Mouse (Mus musculus): Measurements from ENCODE around the gene Mrps5.
"Not testable (repeated sequence)": the region's sequence is repeated elsewhere in the genome, so short reads cannot be mapped to it uniquely, and the experiment has no call there.

Mrps5 gene

DNA sequence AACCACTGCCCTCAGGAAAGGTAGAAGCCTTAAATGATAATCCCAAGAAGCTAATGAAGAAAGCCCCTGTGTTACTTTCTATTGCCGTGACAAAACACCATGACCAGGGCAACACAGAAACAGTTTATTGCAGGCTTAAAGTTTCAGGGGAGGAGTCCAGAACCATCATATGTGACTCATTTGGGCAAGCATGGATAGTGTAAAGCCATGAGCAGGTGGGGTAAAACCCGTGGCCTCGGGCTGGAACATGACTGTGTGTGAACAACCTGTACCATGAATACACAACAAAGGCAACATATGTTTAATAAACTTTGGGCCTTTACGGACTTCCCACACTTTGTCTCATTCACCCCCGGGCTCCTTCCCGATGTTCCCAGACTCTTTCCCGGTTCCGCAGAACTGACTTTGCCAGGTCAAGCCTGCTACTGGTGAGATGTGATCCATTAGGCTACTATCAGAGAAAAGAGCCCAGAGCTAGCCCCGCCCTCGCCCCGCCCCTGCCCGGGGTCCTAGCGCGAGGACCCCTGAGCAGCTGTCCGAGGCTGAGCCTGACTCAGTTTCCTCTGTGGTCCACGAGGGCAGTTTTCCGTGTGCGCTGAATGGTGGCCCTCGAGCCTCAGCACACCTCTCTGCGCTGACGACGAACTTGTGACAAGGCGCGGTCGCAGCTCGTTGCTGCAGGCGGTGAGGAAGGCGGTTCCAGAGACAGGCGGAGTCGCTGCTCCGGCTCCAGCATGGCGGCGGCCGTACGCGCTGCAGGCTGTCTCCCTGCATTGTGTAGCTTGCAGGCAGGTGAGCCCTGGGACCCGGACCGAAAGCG, at the start of gene Mrps5, which contains the start of gene Zfp661:
Mrps5 (plus strand) TSS at position 529 of the 820 bp plus-strand sequence.
Zfp661 (minus strand) TSS at position 401 of the 820 bp plus-strand sequence.
- DNase-seq: peak; percentile 91

DNA sequence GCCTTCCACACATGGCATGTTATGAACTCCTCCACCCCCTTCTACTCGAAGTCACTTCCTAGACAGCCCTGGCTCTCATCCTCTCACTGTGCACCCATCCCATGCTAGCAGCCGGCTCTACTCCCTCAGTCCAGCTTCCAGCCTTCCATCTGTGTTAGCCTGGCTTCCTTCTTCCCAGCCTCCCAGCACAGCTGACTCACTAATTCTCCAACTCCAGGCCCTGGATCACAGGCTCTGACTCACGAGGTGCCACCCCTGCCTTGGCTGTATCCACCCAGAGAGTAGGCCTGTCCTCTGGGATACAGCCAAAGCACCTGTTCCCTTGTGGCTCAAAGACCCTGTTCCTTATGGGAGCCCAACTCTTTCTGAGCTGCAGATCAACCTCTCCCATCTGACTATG, 49.5 kb upstream of the Mrps5 start:
- no peak for DNase-seq

DNA sequence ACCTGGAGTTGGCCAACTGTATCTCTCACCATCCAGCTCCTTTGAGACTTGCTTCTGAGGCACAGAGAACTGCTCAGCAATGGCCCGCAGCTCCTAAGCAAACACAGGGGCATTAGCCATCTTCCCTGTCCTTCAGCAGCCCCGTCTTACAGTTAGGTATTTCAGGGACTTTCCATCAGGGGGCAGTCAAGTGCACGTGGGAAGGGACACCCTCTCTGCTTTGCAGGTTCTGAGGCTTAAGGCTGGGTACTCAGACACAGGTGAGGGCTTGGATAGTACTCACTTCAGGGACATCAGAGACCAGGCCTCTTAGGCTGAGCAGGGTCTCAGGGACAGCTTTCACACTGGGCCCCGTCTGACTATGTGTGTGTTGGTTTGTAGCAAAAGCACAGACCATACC, 47.5 kb upstream of the Mrps5 start:
- peak; percentile 50 for DNase-seq

DNA sequence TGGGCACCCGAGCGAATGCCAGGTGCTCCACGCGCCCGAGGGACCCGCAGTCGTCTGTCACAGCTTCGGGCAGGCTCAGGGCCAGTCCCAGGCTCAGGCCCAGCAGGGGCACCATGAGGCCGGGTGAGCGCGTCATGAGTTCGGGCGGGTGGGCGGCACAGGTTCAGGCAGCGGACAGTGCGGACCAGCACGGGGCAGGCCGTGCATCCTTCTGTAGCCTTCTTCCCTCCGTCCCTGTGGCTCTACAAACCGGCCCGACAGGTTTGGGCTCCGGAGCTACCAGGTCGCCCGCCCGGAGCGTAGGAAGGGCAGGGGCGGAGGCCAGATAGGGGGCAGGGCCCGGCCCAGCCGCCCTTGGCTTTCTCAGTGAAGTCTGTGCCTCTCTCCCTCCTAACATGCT, 45.8 kb upstream of the Mrps5 start, which contains the start of gene Prom2:
Prom2 (minus strand) TSS at position 283 of the 400 bp plus-strand sequence.
- no peak for DNase-seq

DNA sequence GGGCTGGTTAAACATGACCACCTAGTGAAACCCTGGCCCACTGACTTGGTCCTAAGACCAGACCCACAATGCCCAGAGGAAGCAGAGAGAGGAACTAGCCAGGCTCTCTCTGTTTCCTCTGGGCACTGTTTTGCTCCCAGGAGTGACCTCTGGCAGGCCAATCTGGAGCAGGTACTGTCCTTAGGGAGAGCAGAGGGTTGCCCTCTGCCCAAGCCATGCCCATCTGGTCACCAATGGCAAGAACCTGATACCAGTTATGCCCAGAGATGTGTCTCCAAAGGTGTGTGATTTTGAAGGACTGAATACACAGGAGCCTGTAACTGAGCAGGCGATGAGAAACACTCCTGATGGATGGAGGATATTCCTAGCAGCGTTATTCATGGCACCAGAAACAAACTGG, 45.3 kb upstream of the Mrps5 start:
- DNase-seq: no peak

DNA sequence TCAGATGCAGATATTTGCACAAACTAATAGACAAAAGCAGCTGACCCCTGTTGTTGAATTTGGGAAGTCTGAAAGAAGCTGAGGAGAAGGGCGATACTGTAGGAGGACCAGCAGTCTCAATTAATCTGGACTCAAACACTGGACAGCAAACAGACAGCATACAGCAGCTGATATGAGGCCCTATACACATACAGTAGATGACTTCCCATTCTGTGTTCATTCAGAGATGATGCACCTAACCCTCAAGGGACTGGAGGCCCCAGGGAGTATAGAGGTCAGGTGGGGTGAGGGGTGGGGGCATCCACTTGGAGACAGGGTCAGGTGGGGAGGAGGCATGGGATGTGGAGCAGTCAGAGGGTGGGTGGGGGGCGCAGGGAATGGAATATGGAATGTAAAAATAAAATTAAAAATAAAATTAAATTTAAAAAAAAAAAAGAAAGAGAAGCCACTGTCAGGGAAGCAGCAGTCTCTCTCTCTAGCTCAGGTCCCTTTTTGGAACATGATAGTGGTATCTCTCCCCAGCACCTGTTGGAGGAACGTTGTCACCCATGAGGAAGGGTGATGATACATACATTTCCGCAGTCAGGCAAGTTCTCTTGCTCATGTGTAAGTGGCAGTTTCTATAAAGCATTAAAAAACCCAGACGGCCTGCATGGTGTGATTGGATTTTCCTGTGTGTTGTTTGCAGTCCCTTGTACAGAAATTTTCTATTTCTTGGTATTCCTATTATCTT, 38.5 kb upstream of the Mrps5 start:
- DNase-seq: no peak

DNA sequence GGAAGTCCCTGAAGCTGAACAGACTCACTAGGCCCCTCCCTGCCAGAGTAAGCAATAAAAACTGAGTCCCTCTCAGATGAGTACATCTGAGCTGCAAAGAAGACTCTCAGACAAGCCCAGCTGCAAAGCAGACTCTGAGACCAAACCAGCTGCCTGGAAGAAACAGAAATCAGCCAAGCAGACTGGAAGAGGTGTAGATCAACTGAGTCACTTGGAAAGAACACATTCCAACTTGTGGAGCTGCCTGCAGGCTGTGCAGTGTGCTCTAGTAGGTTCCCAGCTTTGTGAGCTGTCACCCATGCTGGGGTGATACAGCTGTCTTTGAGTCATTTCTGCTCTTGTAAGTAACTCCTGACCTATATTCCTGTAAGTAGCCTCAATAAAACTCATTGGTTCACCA, 37.3 kb upstream of the Mrps5 start:
- DNase-seq: no peak

DNA sequence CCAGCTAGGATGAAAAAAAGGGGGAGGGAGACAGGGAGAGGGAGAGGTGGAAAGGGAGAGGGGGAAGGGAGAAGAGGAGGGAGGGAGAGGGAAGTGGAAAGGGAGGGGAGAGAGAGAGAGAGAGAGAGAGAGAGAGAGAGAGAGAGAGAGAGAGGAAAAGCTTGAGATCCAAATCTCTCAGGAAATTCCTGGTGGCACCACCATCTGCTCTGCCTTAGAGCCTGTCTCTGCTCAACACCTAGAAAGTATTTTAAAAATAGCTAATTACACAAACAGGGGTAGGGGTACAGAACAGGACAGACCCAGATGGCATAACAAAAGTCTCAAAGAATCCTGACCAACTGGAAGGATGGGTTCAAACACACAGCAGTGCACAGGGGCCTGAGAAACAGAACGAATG, 36.6 kb upstream of the Mrps5 start:
- no peak for DNase-seq

DNA sequence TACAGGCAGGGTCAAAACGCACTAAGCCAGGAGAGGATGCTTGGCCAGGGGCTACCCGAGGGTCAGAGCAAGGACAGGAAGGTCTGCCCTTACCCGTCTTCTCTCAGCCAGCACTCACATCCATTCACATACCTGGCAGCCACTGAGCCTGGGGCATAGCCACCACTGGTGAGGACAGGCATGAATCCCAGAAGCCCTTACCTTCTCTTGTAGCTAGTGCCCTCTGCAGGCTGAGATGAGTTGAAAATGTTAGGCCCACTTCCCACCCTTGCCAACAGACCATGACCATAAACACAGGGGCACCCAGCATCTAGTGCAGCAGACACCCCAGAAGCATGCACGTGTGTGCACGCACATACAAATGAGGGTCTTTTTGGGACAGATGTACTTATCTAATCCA, 35.9 kb upstream of the Mrps5 start:
- peak; percentile 18 for DNase-seq

DNA sequence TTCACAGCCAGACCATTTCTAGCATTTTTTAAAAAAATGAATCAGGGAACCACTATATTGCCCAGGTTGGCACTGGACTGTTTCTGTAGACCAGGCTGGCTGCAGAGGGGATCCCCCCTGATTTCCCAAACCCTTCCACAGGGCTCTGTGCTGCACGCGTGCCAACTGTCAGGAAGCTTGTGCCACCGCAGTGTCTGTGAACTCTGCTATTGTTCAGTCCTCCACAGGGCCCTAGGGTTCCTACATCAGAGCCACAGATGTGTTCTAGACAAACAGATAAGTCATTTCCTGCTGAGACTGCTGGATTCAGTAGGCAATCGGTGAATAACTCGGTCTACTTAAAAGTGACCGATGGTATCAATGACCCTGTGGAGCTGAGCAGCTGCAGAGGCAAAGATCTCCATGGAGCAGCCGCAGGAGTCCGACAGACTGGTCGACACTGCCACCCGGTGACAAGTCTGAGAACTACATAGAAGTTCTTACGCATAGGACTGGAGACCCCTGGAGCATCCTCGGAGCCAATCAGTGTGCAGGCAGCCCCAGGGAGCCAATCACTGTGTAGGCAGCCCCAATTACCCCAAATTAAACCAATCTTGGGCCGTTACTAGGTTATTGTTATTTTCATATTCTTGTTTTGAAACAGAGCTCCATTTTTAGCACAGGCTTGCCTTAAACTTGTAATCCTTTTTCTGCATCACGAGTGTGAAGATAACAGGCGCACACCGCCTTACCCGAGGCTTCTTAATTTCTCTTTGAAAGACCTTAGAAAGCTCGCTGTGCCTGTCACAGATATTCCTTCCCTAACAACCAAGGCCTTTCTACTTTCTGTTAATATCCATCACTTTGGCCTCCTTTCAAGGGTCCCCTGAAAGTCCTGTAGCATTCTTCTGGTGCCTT, 27.7 kb upstream of the Mrps5 start:
- DNase-seq: peak; percentile 93

DNA sequence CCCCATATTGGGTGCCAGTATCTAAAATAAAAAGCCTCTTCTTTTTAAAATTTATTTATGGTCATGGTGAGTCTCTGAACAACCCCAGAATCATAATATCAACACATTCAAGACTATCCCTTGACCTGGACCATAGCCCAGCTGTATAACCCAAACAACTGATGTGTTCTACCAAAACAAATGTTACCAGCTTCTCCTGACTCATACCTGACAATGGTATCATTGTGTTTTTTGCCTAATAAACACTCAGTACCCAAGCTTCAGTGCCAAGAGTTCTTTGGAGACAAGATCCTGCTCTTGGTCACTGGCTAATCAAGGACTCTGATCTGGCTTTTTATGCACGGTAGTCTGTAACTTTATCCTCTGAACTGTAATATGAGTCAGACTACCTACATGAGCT, 13.7 kb upstream of the Mrps5 start:
- no peak for DNase-seq

DNA sequence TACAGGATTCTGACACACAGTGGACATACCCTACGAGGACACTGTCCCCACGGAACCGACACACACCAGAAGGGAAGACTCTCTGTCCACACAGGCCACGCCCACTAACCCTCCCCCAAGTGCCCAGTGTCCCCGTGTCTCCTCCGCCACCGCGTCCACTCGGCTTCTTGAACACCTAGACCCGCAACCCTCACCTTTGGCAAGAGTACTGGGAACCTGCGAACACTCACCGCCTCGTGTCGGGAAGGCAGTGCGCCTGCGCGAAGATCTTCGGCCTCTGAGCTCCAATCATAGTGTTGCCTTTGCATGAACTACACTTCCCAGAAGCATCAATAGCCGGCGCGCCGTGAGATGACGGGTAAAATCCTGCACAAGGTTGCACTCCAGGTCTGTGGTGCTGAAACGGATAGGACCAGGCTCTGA, 2.6 kb upstream of the Mrps5 start:
- peak; percentile 95 for DNase-seq

DNA sequence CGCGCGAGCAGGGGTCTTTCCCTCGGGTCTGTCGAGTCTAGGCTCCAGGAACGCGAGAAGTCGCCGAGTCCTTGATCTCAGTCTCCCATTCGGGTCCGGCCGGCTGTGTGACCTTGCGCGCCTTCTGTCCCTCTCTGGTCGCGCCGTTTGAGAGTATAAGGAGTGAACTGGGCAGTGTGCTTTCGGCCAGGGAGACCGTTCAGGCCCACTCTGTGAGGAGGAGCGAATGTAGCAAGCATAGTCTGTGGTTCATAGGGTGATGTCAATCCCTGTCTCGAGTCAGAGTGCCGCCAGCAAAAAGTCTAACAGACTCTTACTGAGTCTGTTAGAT, 457 bp downstream of the Mrps5 start:
- no peak for DNase-seq

DNA sequence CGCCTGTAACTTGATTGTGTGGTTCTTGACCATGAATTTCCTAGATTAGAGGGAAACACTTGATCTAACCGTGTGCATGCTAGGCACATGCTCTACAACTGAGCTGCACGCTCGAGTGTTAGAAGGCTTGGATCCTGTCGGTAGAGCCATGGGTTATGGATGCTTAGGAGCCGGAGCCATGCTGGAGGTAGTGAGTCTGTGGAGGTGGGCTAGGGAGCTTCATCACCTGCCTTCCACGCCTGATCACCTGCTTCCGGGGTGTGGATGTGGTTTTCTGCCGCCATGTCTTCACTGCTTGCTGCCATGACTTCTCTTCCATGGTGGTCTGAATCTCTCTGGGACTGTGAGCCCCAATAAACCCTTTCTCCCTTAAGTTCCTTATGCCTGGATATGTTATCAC, 1.9 kb downstream of the Mrps5 start:
- DNase-seq: no peak

DNA sequence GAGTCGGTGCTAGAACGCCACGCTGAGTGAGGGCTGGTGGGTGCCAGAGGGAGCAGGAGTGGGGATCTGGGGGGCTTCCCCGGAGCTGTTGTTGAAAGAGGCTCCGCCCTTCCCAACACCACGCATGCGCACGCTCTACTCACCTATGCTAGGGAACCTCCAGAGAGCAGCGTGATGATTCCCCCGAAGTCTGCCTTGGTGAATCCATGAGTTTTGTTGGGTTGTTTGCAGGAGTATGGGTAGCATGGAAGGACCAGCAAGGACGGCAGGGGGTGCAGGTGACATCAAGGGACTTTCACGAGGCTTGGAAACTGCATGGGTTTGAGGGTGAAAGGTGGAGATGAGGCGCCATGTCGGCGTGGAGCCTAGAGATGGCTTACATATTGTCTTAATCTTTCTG, 3.2 kb downstream of the Mrps5 start:
- DNase-seq: peak; percentile 71

DNA sequence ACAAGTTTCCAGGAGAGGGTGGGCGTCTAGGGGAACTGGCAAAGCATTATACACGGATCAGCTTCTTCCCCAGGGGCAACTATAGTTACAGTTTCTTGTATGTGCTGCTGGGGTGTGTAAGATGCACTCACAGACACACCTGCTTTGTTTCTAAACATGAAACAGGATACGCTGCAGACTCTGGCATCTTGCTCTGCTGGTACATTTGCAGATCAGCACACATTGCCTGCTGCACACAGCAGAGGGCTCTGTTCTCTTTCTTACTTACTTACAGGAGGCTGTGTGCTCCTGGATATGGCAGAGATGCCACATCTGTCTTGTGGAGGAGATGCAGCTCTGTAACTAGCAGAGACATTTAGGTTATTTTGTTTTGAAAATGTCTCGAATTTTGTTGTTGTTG, 3.8 kb downstream of the Mrps5 start:
- DNase-seq: peak; percentile 56

DNA sequence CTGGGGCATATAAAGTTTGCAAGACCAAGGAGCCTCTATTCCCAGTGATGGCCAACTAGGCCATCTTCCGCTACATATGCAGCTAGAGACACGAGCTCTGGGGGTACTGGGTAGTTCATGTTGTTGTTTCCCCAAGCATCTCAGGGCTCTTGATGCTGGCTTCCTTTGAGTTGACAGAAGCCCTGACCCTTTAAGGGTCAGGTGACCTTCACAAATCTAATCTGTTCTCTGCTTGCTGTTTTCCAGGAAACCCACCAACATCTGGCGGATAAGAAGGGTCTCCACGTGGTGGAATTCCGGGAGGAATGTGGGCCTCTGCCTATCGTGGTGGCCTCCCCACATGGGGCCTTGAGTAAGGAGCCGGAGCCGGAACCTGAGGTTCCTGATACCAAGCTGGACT, 16.4 kb downstream of the Mrps5 start:
- not testable (repeated sequence) for DNase-seq

DNA sequence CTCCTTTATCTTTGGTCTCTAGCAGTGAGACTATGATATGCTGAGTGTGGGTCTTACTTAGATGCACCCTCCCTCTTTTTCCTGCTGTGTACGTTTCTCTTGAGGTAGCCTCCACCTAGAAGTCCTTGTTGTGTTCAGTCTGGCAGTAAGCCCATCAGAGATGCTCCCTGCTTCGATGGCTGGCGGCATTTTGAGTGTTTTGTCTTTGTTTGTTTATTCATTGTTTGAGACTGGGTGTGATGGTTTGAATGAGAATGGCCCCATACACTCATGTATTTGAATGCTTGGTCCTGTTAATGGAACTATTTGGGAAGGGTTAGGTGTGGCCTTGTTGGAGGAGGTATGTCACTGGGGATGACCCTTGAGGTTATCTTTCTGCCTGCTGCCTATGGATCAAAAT, 18.2 kb downstream of the Mrps5 start:
- DNase-seq: no peak

DNA sequence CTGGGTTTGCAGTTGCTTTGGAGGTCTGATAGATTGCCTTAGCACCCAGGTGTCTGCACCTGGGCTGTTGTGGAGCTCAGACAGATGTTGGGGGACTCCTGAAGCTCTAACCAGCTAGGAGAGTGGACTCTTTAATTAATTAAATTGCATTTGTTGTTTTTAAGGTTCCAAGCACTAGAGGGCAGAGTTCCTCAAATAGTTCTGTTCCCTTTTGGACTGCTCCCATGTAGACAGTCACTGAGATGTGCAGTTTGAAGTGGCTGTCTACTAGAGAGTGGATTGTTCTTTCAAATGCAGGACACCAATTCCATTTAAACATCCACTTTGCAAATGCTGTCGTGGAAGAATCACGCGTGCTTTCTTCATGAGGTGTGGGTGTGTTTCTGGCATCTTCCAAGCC, 21.2 kb downstream of the Mrps5 start:
- no peak for DNase-seq

DNA sequence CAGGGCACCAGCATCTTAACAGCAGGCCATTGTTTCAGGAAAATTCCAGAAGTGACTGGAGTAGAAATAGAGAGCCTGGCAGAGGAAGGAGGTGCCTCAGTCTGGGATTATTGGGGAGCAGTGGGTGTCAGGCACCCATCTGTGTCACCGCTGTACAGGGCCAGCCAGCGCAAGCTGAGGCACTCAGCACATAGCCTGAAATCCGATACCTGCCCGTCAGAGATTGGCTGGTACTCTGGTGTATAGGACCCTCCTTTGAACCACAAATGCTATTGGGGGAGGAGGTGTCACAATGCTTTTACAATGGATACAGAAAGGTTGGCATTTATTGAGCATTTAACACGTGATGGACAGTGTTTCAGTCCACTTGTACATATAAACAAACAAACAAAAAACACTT, 22.0 kb downstream of the Mrps5 start:
- no peak for DNase-seq

DNA sequence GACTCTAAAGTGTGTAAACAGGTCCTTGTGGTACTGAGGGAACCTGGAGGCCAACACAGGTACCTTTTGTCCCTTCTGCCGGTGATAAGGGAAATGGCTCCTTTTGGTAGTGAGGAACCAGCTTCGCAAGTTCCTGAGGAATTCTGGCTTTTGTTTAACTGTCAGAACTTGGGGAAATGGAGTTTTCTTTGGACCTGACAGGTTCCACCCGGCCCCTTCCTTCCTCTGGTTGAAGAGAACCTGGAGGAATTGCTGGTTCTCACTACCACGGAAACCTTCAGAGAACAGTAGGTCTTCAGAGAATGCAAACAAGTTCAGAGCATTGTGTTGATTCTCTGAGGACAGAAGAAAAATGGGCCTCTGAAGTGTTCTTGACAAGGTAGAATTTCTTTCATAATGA, 24.4 kb downstream of the Mrps5 start:
- no peak for DNase-seq

DNA sequence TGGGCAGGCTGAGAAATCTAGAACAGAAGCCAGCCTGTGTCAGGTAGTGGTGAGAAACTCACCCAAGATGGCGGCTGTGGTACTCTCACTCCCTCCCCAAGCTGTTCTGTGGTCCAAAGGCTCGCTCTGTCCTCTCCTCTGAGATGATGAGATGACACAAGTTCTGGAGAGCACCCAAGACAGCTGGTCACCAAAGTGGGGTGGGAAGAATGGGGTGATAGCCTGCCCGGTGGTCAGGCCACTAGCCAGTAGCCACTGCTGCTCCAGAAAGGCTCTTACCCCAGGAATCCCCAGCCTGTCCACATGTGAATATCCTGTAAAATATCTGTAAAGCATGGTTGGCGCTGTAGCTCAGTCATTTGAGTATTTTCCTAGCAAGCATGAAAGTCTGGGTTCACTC, 25.3 kb downstream of the Mrps5 start:
- no peak for DNase-seq

DNA sequence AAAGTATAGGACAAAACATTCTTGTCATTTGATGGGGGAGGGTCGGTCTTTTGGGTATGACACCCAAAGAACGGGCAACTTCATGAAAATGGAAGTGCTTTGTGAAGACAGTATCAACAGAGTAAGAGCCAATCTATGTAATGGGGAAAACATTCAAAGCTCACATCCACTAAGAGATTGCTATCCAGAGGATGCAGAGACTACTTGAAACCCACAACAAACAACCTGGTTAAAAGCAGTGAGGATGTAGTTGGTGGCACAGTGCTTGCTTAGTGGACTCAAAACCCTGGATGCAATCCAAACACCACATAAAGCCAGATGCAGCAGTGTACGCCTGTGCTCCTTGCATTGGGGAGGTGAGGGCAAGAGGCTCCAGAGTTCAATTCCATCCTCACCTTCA, 32.3 kb downstream of the Mrps5 start:
- no peak for DNase-seq
